Mouse (Mus musculus) CH12.LX (cell line): ENCODE measurements around the gene Ssh3. TPM values are rescaled to one million over a fixed set of nuclear protein-coding genes. Genes with fewer than 3 reads are reported as not detected.

Source experiments
- DNase-seq: peaks from one replicate; pipeline ENCODE4 v3.0.0-alpha.2; 2013; ENCODE audit errors: extremely low read depth
- H3K27ac ChIP-seq: 2 replicates; pipeline ENCODE4 v1.5.1; 2012; ENCODE audit warnings: low read depth, mild to moderate bottlenecking, control low read depth, moderate library complexity; ENCODE audit not compliant: insufficient read depth
- H3K27me3 ChIP-seq: replicated peaks from 2 replicates; pipeline ENCODE3; 2012; ENCODE audit warnings: inconsistent platforms
- H3K36me3 ChIP-seq, 2 experiments: replicated peaks in 1 of 2; 2 replicates each; pipeline versions ENCODE3 to v1.6.1; 2012; ENCODE audit warnings: inconsistent platforms in 1 of 2, low read length in 1 of 2, mild to moderate bottlenecking in 1 of 2, mixed read lengths in 1 of 2, moderate library complexity in 1 of 2; ENCODE audit not compliant: control insufficient read depth in 1 of 2, insufficient read depth in 1 of 2
- H3K4me1 ChIP-seq, 2 experiments: 2 replicates each; pipeline ENCODE4 v1.6.1; 2012; ENCODE audit warnings: inconsistent platforms in 1 of 2, moderate library complexity in 1 of 2; ENCODE audit not compliant: insufficient read depth in 2 of 2, control insufficient read depth in 1 of 2
- H3K4me2 ChIP-seq: 2 replicates; pipeline ENCODE4 v1.6.1; 2012; ENCODE audit warnings: low read depth, mild to moderate bottlenecking, control low read depth; ENCODE audit not compliant: poor library complexity, insufficient read depth, severe bottlenecking
- H3K4me3 ChIP-seq, 3 experiments: fragments of 150-350 bp in 1 of 3; sonication (generic) in 1 of 3; replicated peaks in 1 of 3; 2 replicates each; pipeline versions ENCODE3 to v1.5.1; 2011 to 2012; ENCODE audit warnings: low read depth in 2 of 3, low read length in 2 of 3, mild to moderate bottlenecking in 2 of 3, moderate library complexity in 2 of 3, control low read depth in 1 of 3, improper control_type of control experiment in 1 of 3, inconsistent platforms in 1 of 3, mixed read lengths in 1 of 3; ENCODE audit not compliant: poor library complexity in 1 of 3
- H3K79me2 ChIP-seq: replicated peaks from 2 replicates; pipeline ENCODE4 v1.6.1; 2012; ENCODE audit warnings: mild to moderate bottlenecking, moderate library complexity; ENCODE audit not compliant: control insufficient read depth, poor library complexity, insufficient read depth, severe bottlenecking; ENCODE audit errors: extremely low read depth
- H3K9ac ChIP-seq: 2 replicates; pipeline ENCODE4 v1.6.1; 2012; ENCODE audit warnings: low read depth, mild to moderate bottlenecking, control low read depth, moderate library complexity; ENCODE audit not compliant: insufficient read depth
- H3K9me3 ChIP-seq: replicated peaks from 2 replicates; pipeline ENCODE3; 2012; ENCODE audit warnings: low read length, inconsistent platforms, mixed read lengths
- BHLHE40 ChIP-seq: IDR thresholded peaks from 2 replicates; pipeline ENCODE4 v1.6.1; 2011; ENCODE audit warnings: mild to moderate bottlenecking, low read depth, low read length, improper control_type of control experiment
- CHD1 ChIP-seq: IDR thresholded peaks from 2 replicates; pipeline ENCODE4 v1.6.1; 2012; ENCODE audit warnings: low read depth, low read length, improper control_type of control experiment, inconsistent platforms
- CTCF ChIP-seq, 2 experiments: IDR thresholded peaks in 1 of 2; conservative IDR thresholded peaks in 1 of 2; 2 replicates each; pipeline ENCODE4 v1.5.1; 2011 to 2012; ENCODE audit warnings: low read depth in 2 of 2, low read length in 2 of 2, improper control_type of control experiment in 1 of 2, inconsistent platforms in 1 of 2, mild to moderate bottlenecking in 1 of 2, moderate library complexity in 1 of 2
- E2F4 ChIP-seq: IDR thresholded peaks from 2 replicates; pipeline ENCODE4 v1.6.1; 2011; ENCODE audit warnings: low read depth, low read length, improper control_type of control experiment; ENCODE audit not compliant: insufficient replicate concordance
- GABPA ChIP-seq: IDR thresholded peaks from 2 replicates; pipeline ENCODE4 v1.6.1; 2012; ENCODE audit warnings: low read depth, low read length, improper control_type of control experiment, inconsistent platforms; ENCODE audit not compliant: insufficient replicate concordance
- IRF4 ChIP-seq: IDR thresholded peaks from 2 replicates; pipeline ENCODE4 v1.6.1; 2014; ENCODE audit warnings: low read depth, mild to moderate bottlenecking, inconsistent platforms, low read length, improper control_type of control experiment
- KAT2A ChIP-seq: IDR thresholded peaks from 2 replicates; pipeline ENCODE4 v1.6.1; 2012; ENCODE audit warnings: low read length, improper control_type of control experiment, inconsistent platforms; ENCODE audit not compliant: insufficient replicate concordance
- MAFK ChIP-seq: IDR thresholded peaks from 2 replicates; pipeline ENCODE4 v1.6.1; 2011; ENCODE audit warnings: low read length, improper control_type of control experiment; ENCODE audit not compliant: insufficient replicate concordance
- MAX ChIP-seq: IDR thresholded peaks from 2 replicates; pipeline ENCODE4 v1.6.1; 2011; ENCODE audit warnings: low read length, improper control_type of control experiment
- MAZ ChIP-seq: IDR thresholded peaks from 2 replicates; pipeline ENCODE4 v1.6.1; 2012; ENCODE audit warnings: low read depth, mild to moderate bottlenecking, inconsistent platforms, low read length, improper control_type of control experiment, moderate library complexity
- MEF2A ChIP-seq: IDR thresholded peaks from 2 replicates; pipeline ENCODE4 v1.6.1; 2014; ENCODE audit warnings: low read depth, mild to moderate bottlenecking, inconsistent platforms, low read length, improper control_type of control experiment, borderline replicate concordance
- MXI1 ChIP-seq: IDR thresholded peaks from 2 replicates; pipeline ENCODE4 v1.6.1; 2011; ENCODE audit warnings: mild to moderate bottlenecking, low read depth, low read length, improper control_type of control experiment
- MYC ChIP-seq: IDR thresholded peaks from 2 replicates; pipeline ENCODE4 v1.6.1; 2011; ENCODE audit warnings: low read depth, mild to moderate bottlenecking, improper control_type of control experiment, low read length
- NELFE ChIP-seq: IDR thresholded peaks from 2 replicates; pipeline ENCODE4 v1.6.1; 2011; ENCODE audit warnings: low read depth, low read length, improper control_type of control experiment
- NRF1 ChIP-seq: IDR thresholded peaks from 2 replicates; pipeline ENCODE4 v1.6.1; 2014; ENCODE audit warnings: low read depth, mild to moderate bottlenecking, inconsistent platforms, low read length, improper control_type of control experiment, moderate library complexity
- POLR2A ChIP-seq: IDR thresholded peaks from 2 replicates; pipeline ENCODE4 v1.6.1; 2011; ENCODE audit warnings: low read depth, mild to moderate bottlenecking, improper control_type of control experiment, low read length
- POLR2AphosphoS2 ChIP-seq: IDR thresholded peaks from 2 replicates; pipeline ENCODE4 v1.6.1; 2011; ENCODE audit warnings: low read depth, low read length, improper control_type of control experiment
- RAD21 ChIP-seq: IDR thresholded peaks from 2 replicates; pipeline ENCODE4 v1.6.1; 2011; ENCODE audit warnings: low read depth, mild to moderate bottlenecking, low read length, improper control_type of control experiment, moderate library complexity
- SMC3 ChIP-seq: IDR thresholded peaks from 2 replicates; pipeline ENCODE4 v1.6.1; 2011; ENCODE audit warnings: low read depth, low read length, improper control_type of control experiment
- TBP ChIP-seq: conservative IDR thresholded peaks from 2 replicates; pipeline ENCODE4 v1.6.1; 2011; ENCODE audit warnings: low read depth, low read length, improper control_type of control experiment
- UBTF ChIP-seq: IDR thresholded peaks from 2 replicates; pipeline ENCODE4 v1.6.1; 2012; ENCODE audit warnings: low read depth, mild to moderate bottlenecking, inconsistent platforms, low read length, improper control_type of control experiment, moderate library complexity
- USF1 ChIP-seq: IDR thresholded peaks from 2 replicates; pipeline ENCODE4 v1.6.1; 2014; ENCODE audit warnings: low read depth, mild to moderate bottlenecking, inconsistent platforms, low read length, improper control_type of control experiment
- USF2 ChIP-seq: conservative IDR thresholded peaks from 2 replicates; pipeline ENCODE4 v1.6.1; 2011; ENCODE audit warnings: low read depth, low read length, improper control_type of control experiment
- ZC3H11A ChIP-seq: IDR thresholded peaks from 2 replicates; pipeline ENCODE4 v1.6.1; 2012; ENCODE audit warnings: low read depth, mild to moderate bottlenecking, inconsistent platforms, low read length, improper control_type of control experiment
- ZKSCAN1 ChIP-seq: IDR thresholded peaks from 2 replicates; pipeline ENCODE4 v1.6.1; 2012; ENCODE audit warnings: low read depth, inconsistent platforms, low read length, improper control_type of control experiment, borderline replicate concordance
- dilution Hi-C: fragments of 300-500 bp; cut with MboI; formaldehyde crosslinking; loops from 2 replicates; pipeline ENCODE4 v1.14.3; 2020; ENCODE audit warnings: low sequenced_read_pairs; ENCODE audit not compliant: extremely low pct_unique_long_range_greater_than_20kb, extremely low pct_ligation_motif_present
- in situ Hi-C: fragments of 300-500 bp; cut with MboI; formaldehyde crosslinking; loops from 3 replicates; pipeline ENCODE4 v1.14.3; 2019; ENCODE audit warnings: low sequenced_read_pairs, low pct_ligation_motif_present, low pct_unique_long_range_greater_than_20kb, mixed read lengths
- polyA plus RNA-seq: library from polyadenylated mRNA; unstranded; fragments of >175 nt; gene quantifications from 2 replicates; pipeline ENCODE4 v1.2.1, GENCODE M21; 2012; ENCODE audit warnings: low read depth; ENCODE audit not compliant: insufficient read length
- total RNA-seq, 2 experiments: library from RNA; depleted of rRNA; stranded (reverse); fragments of 300-350 nt in 1 of 2; fragments of >200 nt in 1 of 2; gene quantifications; 2 replicates each; pipeline ENCODE4 v1.2.3; 2012 to 2014

Ssh3 gene
- total and polyA plus RNA-seq, 3 experiments: 5.6 to 30.0 (median 12.3) TPM

GRCm38 (mm10) chr19:4228891-4229290 is 40.1 kb downstream of the Ssh3 start:
- no peak overlapping the region for H3K27ac ChIP-seq
- no peaks in the 10 kb centered on the region for H3K9me3 ChIP-seq
- no peaks in the 10 kb centered on the region for H3K79me2 ChIP-seq
- H3K27me3 ChIP-seq: peaks cover 8% of the 10 kb centered on the region
- no peak for DNase-seq
- H3K9ac ChIP-seq: no peak overlapping the region
- peaks cover 24 to 63% of the 10 kb centered on the region in 2 experiments for H3K4me1 ChIP-seq
- H3K4me3 ChIP-seq: no peak overlapping the region
- H3K4me2 ChIP-seq: no peak overlapping the region
- in situ Hi-C loops: no loop called here
- peaks cover 0 to 5% of the 10 kb centered on the region in 2 experiments for H3K36me3 ChIP-seq
- dilution Hi-C loops: no loop called here
- TF ChIP-seq USF1: no peak
- no peak for TF ChIP-seq NELFE
- TF ChIP-seq USF2: no peak
- no peak for TF ChIP-seq POLR2A
- no peak for TF ChIP-seq BHLHE40
- no peak for TF ChIP-seq MAX
- no peak for TF ChIP-seq MAFK
- TF ChIP-seq, all 38 proteins: peak for 0

GRCm38 (mm10) chr19:4227894-4228678 is 40.9 kb downstream of the Ssh3 start:
- dilution Hi-C loops (no loop called here), in situ Hi-C loops (no loop called here)
- H3K36me3 ChIP-seq: peaks cover 0 to 2% of the 10 kb centered on the region in 2 experiments
- no peak overlapping the region for H3K9ac ChIP-seq
- peak; percentile 83 for DNase-seq
- TF ChIP-seq USF1 (no peak), IRF4 (peak; percentile 28; the same call in 1 of the 2 replicates), MAZ (no peak), MYC (no peak), MXI1 (no peak), TBP (no peak), RAD21 (peak; percentile 98), NRF1 (no peak), ZC3H11A (peak; percentile 73), KAT2A (no peak), CTCF (conservative IDR thresholded peaks at IDR 0.05 in 1 of 2, IDR thresholded peaks at IDR 0.05 in 1 of 2; ENCODE audit: low read depth in 2 of 2, low read length in 2 of 2) (peak; percentile 89 to 98), CHD1 (no peak), POLR2AphosphoS2 (no peak), BHLHE40 (no peak), NELFE (0 out of 2 replicates have a peak, but pooled peaks have one; percentile 24), GABPA (no peak), SMC3 (peak; percentile 98), MEF2A (no peak), E2F4 (no peak), POLR2A (no peak), ZKSCAN1 (no peak), UBTF (no peak)
- no peak overlapping the region for H3K4me3 ChIP-seq
- H3K79me2 ChIP-seq: no peaks in the 10 kb centered on the region
- H3K9me3 ChIP-seq: no peaks in the 10 kb centered on the region
- H3K27ac ChIP-seq: no peak overlapping the region
- no peak overlapping the region for H3K4me2 ChIP-seq
- peaks cover 23 to 60% of the 10 kb centered on the region in 2 experiments for H3K4me1 ChIP-seq
- H3K27me3 ChIP-seq: peaks cover 12% of the 10 kb centered on the region
